Mouse (Mus musculus): ENCODE measurements at regions not wholly inside any gene's neighbourhood (a gene's known extent, or its start where the extent isn't known, plus 50 kb on each side); places are given as distances from the start of the nearest gene placed in this dataset.

DNA sequence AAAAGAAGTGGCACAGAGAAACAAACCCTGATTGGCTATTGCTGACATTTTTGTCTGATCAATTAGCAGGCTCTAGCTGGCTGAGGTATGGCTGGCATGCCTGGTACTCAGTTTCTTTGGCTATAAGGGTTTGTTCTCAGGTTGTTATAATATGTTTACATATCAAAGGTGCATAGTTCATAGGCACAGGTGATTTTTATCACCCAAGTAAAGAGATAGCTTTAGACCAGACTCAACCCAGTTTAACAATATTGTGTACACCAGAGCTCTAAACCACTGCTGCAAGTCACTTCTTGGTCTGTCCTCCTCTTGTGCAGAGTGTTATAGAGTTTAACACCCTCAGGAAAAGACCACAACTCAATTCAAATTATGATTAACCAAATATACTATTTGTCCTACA lies 65.8 kb upstream of the Ifngr1 start:
- no peak for ATAC-seq
- Histone ChIP-seq H3K27me3 (replicated peaks; ENCODE audit: control insufficient read depth, insufficient read depth, low read length) (no peaks in the 10 kb centered on the region), H3K9me3 (ENCODE audit: control insufficient read depth, low read length) (no peaks in the 10 kb centered on the region), H3K9ac (replicated peaks; ENCODE audit: low read depth, low read length) (no peak overlapping the region), H3K27ac (ENCODE audit: low read length) (no peak overlapping the region), H3K4me2 (ENCODE audit: low read length) (no peak overlapping the region), H3K36me3 (ENCODE audit: control insufficient read depth, insufficient read depth) (no peaks in the 10 kb centered on the region), H3K4me3 (replicated peaks; ENCODE audit: low read length) (no peak overlapping the region), H3K4me1 (replicated peaks; ENCODE audit: control insufficient read depth, insufficient read depth, low read length) (no peaks in the 10 kb centered on the region)

GRCm38 (mm10) chr10:19526353-19526752 lies 65.4 kb upstream of the Ifngr1 start:
- Histone ChIP-seq H3K36me3 (ENCODE audit: control insufficient read depth, insufficient read depth) (no peaks in the 10 kb centered on the region), H3K27me3 (replicated peaks; ENCODE audit: control insufficient read depth, insufficient read depth, low read length) (no peaks in the 10 kb centered on the region), H3K4me2 (ENCODE audit: low read length) (no peak overlapping the region), H3K27ac (ENCODE audit: low read length) (no peak overlapping the region), H3K4me1 (replicated peaks; ENCODE audit: control insufficient read depth, insufficient read depth, low read length) (no peaks in the 10 kb centered on the region), H3K4me3 (replicated peaks; ENCODE audit: low read length) (no peak overlapping the region), H3K9me3 (ENCODE audit: control insufficient read depth, low read length) (no peaks in the 10 kb centered on the region), H3K9ac (replicated peaks; ENCODE audit: low read depth, low read length) (no peak overlapping the region)
- WGBS: 25% methylated on average over 1 of the region's 1 CpGs
- no peak for ATAC-seq

GRCm38 (mm10) chr10:19529655-19530054 lies 62.1 kb upstream of the Ifngr1 start:
- Histone ChIP-seq H3K27me3 (replicated peaks; ENCODE audit: control insufficient read depth, insufficient read depth, low read length) (no peaks in the 10 kb centered on the region), H3K27ac (ENCODE audit: low read length) (no peak overlapping the region), H3K4me2 (ENCODE audit: low read length) (no peak overlapping the region), H3K4me1 (replicated peaks; ENCODE audit: control insufficient read depth, insufficient read depth, low read length) (no peaks in the 10 kb centered on the region), H3K36me3 (ENCODE audit: control insufficient read depth, insufficient read depth) (no peaks in the 10 kb centered on the region), H3K4me3 (replicated peaks; ENCODE audit: low read length) (no peak overlapping the region), H3K9ac (replicated peaks; ENCODE audit: low read depth, low read length) (no peak overlapping the region), H3K9me3 (ENCODE audit: control insufficient read depth, low read length) (no peaks in the 10 kb centered on the region)
- no peak for ATAC-seq
- WGBS: 91% methylated on average over 5 of the region's 5 CpGs

DNA sequence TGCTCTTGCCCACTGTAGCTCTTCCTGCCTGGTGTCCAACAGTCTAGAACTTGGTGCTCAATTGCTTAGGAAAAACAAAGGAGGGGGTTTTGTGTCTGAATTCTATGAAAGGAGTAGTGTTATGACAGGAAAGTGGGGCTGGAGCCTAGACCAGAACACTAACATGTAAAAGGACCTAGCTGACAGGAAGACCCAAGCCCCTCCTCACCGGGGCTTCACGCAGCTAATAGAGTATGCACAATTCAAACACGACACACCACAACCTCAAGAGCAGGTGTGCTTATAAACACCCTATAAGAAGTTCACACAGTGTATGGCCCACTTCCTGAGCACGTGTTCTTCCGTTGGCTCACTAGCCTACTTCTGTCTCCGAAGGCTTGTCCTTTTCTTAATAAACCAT lies 61.7 kb upstream of the Ifngr1 start:
- H3K27ac ChIP-seq (ENCODE audit: low read length): no peak overlapping the region
- ATAC-seq: no peak
- no peaks in the 10 kb centered on the region for H3K9me3 ChIP-seq (ENCODE audit: control insufficient read depth, low read length)
- no peaks in the 10 kb centered on the region for H3K27me3 ChIP-seq (replicated peaks; ENCODE audit: control insufficient read depth, insufficient read depth, low read length)
- no peak overlapping the region for H3K4me2 ChIP-seq (ENCODE audit: low read length)
- no peak overlapping the region for H3K4me3 ChIP-seq (replicated peaks; ENCODE audit: low read length)
- no peaks in the 10 kb centered on the region for H3K36me3 ChIP-seq (ENCODE audit: control insufficient read depth, insufficient read depth)
- H3K9ac ChIP-seq (replicated peaks; ENCODE audit: low read depth, low read length): no peak overlapping the region
- H3K4me1 ChIP-seq (replicated peaks; ENCODE audit: control insufficient read depth, insufficient read depth, low read length): no peaks in the 10 kb centered on the region
- WGBS: 90% methylated on average over 6 of the region's 6 CpGs

DNA sequence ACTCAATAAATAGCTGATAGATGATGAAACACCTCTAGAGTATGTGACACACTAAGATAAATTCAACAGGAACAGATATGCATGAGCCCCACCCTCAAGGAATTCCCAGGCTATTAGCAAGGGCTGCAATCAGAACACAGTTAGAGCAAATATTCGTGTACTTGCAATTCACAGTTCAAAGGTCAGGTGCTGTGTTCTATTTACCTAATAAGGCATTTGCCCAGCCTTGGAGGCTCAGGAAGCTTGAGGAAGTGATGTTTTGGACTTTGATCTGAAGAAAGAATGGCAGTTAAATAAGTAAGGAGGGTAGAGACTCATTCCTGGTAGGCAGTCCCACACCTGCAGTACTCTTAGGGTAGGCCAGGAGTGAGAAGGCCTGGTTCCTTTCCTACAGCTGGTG lies 60.3 kb upstream of the Ifngr1 start:
- H3K4me3 ChIP-seq (replicated peaks; ENCODE audit: low read length): no peak overlapping the region
- no peaks in the 10 kb centered on the region for H3K36me3 ChIP-seq (ENCODE audit: control insufficient read depth, insufficient read depth)
- no peaks in the 10 kb centered on the region for H3K9me3 ChIP-seq (ENCODE audit: control insufficient read depth, low read length)
- H3K9ac ChIP-seq (replicated peaks; ENCODE audit: low read depth, low read length): no peak overlapping the region
- H3K27ac ChIP-seq (ENCODE audit: low read length): no peak overlapping the region
- ATAC-seq: no peak
- 55% methylated on average over 1 of the region's 1 CpGs for WGBS
- no peaks in the 10 kb centered on the region for H3K27me3 ChIP-seq (replicated peaks; ENCODE audit: control insufficient read depth, insufficient read depth, low read length)
- H3K4me2 ChIP-seq (ENCODE audit: low read length): no peak overlapping the region
- H3K4me1 ChIP-seq (replicated peaks; ENCODE audit: control insufficient read depth, insufficient read depth, low read length): no peaks in the 10 kb centered on the region

- Histone ChIP-seq H3K9ac (replicated peaks; ENCODE audit: low read depth, low read length) (no peak overlapping the region), H3K4me2 (ENCODE audit: low read length) (no peak overlapping the region), H3K4me1 (replicated peaks; ENCODE audit: control insufficient read depth, insufficient read depth, low read length) (no peaks in the 10 kb centered on the region), H3K27ac (ENCODE audit: low read length) (no peak overlapping the region), H3K9me3 (ENCODE audit: control insufficient read depth, low read length) (no peaks in the 10 kb centered on the region), H3K36me3 (ENCODE audit: control insufficient read depth, insufficient read depth) (no peaks in the 10 kb centered on the region), H3K4me3 (replicated peaks; ENCODE audit: low read length) (no peak overlapping the region), H3K27me3 (replicated peaks; ENCODE audit: control insufficient read depth, insufficient read depth, low read length) (no peaks in the 10 kb centered on the region)
- 90% methylated on average over 3 of the region's 3 CpGs for whole genome bisulfite sequencing
- no peak for ATAC-seq
These were observed 59.0 kb upstream of the Ifngr1 start for GRCm38 (mm10) chr10:19532790-19533189.

GRCm38 (mm10) chr10:19533846-19534245 lies 57.9 kb upstream of the Ifngr1 start:
- no peak overlapping the region for H3K27ac ChIP-seq (ENCODE audit: low read length)
- no peaks in the 10 kb centered on the region for H3K36me3 ChIP-seq (ENCODE audit: control insufficient read depth, insufficient read depth)
- H3K27me3 ChIP-seq (replicated peaks; ENCODE audit: control insufficient read depth, insufficient read depth, low read length): no peaks in the 10 kb centered on the region
- H3K4me1 ChIP-seq (replicated peaks; ENCODE audit: control insufficient read depth, insufficient read depth, low read length): no peaks in the 10 kb centered on the region
- H3K9me3 ChIP-seq (ENCODE audit: control insufficient read depth, low read length): no peaks in the 10 kb centered on the region
- H3K4me2 ChIP-seq (ENCODE audit: low read length): no peak overlapping the region
- WGBS: 85% methylated on average over 1 of the region's 1 CpGs
- no peak for ATAC-seq
- no peak overlapping the region for H3K4me3 ChIP-seq (replicated peaks; ENCODE audit: low read length)
- H3K9ac ChIP-seq (replicated peaks; ENCODE audit: low read depth, low read length): no peak overlapping the region
